Mouse (Mus musculus) bone marrow macrophage, adult 2 months (primary cell): ENCODE measurements around the gene Vps37c.

Source experiments
- CTCF ChIP-seq: IDR thresholded peaks from 2 replicates; pipeline ENCODE4 v1.5.1; 2012; ENCODE audit warnings: low read depth, mild to moderate bottlenecking, low read length, moderate library complexity
- POLR2A ChIP-seq: IDR thresholded peaks from 2 replicates; pipeline ENCODE4 v1.6.1; 2012; ENCODE audit warnings: mild to moderate bottlenecking, low read depth, low read length, borderline replicate concordance

GRCm38 (mm10) chr19:10738811-10739210, 50.3 kb downstream of the Vps37c start, which contains the start of gene Cd5:
- TF ChIP-seq CTCF = no peak
- TF ChIP-seq POLR2A = no peak
